Mouse (Mus musculus) G1E (cell line): Measurements from ENCODE around the gene Zdhhc22.

Experiments used
- CTCF ChIP-seq: IDR thresholded peaks from 2 replicates; pipeline ENCODE4 v1.5.1; 2012; ENCODE audit warnings: low read depth, low read length, inconsistent platforms, mixed read lengths
- GATA2 ChIP-seq: IDR thresholded peaks from 2 replicates; pipeline ENCODE4 v1.6.1; 2012; ENCODE audit warnings: low read depth, low read length, inconsistent platforms, borderline replicate concordance
- POLR2AphosphoS5 ChIP-seq: IDR thresholded peaks from 2 replicates; pipeline ENCODE4 v1.6.1; 2012; ENCODE audit warnings: low read depth, low read length, inconsistent platforms; ENCODE audit not compliant: insufficient replicate concordance
- TAL1 ChIP-seq: conservative IDR thresholded peaks from 2 replicates; pipeline ENCODE4 v1.6.1; 2012; ENCODE audit warnings: low read depth, low read length, inconsistent platforms, mixed read lengths

DNA sequence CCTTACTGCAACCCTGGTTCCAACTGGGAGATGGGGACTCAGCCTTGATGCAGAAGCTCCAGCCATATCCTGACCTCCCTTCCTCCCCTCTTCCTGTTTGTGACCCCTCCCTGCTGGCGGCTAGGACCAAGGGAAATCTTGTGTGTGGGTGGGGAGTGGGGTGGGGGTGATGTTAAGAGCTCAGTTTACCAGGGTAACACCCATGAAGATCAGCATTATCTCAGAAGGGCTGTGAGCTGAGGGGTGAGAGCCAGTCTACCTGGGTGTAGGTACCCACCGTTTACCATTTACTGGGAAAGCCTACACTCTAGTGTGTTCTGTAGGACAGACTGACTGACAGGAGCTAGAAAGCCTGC lies 503 bp upstream of the Zdhhc22 start:
- TF ChIP-seq CTCF (no peak), POLR2AphosphoS5 (no peak), GATA2 (no peak), TAL1 (no peak)
